ENCODE assay signal across 7 mouse cellular contexts in the genomic region with DNA sequence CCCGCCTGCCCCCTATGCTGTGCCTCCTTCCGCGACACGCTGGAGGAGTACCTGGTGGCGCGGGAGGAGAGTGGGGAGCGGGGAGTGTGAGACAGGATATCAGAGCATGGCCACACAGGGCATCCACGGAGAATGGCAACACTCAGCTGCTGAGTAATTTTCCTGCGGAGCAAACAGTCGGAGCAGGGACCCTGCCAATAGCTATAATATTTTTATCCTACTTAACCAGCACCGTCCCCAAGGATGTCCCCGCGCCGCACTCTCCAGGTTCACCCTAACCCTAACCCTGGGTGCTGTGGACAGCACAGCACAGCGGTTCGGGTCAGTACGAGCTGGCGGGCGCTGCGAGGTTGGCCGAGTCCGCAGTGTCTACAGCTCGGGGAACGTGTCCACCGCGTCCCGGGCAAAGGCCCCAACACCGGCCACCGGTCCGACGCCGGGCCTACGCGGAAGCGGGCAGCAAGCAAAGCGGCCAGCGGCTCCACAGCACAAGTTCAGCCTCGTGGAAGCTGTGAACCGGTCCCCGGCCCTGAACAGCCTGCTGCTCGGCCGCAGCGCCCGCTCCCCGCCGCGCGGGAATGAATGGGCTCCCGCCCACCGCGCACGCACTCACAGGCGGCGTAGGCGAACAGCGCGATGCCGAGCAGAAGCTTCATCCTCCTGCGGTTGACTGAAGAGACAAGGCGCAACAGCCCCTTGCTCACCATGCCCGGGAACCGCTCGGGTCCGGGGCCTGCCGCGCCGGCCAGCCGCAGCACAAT. TPM values are rescaled to one million over a fixed set of nuclear protein-coding genes. Genes with fewer than 3 reads are reported as not detected.
A peak's percentile ranks its signal among the peaks of the same experiment; 100 is the strongest.
DNase-seq lines count a peak whose midpoint lies in the region; ATAC-seq and TF ChIP-seq lines count a peak whose summit lies in the region.

No protein-coding gene starts in this region.

- H3K4me3 ChIP-seq in cortical plate, adult 2 months (ENCODE audit: insufficient read depth, low read length) = peak overlapping the region; percentile 76
- H3K4me3 ChIP-seq in heart, embryonic 13.5 days = peak overlapping the region; percentile 96

- TF ChIP-seq POLR2A in cortical plate, adult 2 months (IDR thresholded peaks at IDR 0.05; ENCODE audit: extremely low read depth, insufficient read depth, low read length) = no peak

- DNase-seq in 3134 (ENCODE audit: extremely low read depth, insufficient read length, low spot score) = peak; percentile 84
- peak; percentile 39 to 47 for DNase-seq in B cell, adult 2 months
- peak; percentile 40 to 48 for DNase-seq in left cerebral cortex, postnatal 36 days (ENCODE audit: low spot score in 2 of 2)
- DNase-seq in spleen, postnatal 4 days (ENCODE audit: low spot score in 2 of 2) = peak; percentile 49 to 83

- intact Hi-C loops in left cerebral cortex, postnatal 36 days (cut with DNase I) = loop anchor here (10.0 kb wide), 3 partner anchors 62 to 288 kb away; a partner anchor contains a TSS

- peak; percentile 47 for ATAC-seq in heart, embryonic 13.5 days (ENCODE audit: extremely low read depth, insufficient number of reproducible peaks, low FRiP score, low TSS enrichment)
- peak; percentile 49 for ATAC-seq in megakaryocyte progenitor cell, adult 5-6 weeks (replicated peaks; ENCODE audit: poor library complexity)

- 0 out of 2 replicates have a peak, but pooled peaks cover 2% of the 10 kb centered on the region for H3K36me3 ChIP-seq in heart, embryonic 13.5 days

- no peak for TF ChIP-seq CTCF in cortical plate, adult 2 months (IDR thresholded peaks at IDR 0.05; ENCODE audit: extremely low read depth, insufficient read depth, low read length)

- H3K27ac ChIP-seq in cortical plate, adult 2 months (ENCODE audit: insufficient read depth, low read length) = peak overlapping the region; percentile 55
- H3K27ac ChIP-seq in heart, embryonic 13.5 days (replicated peaks) = peak overlapping the region; percentile 88

- peak overlapping the region; percentile 91 for H3K9ac ChIP-seq in heart, embryonic 13.5 days

- H3K9me3 ChIP-seq in heart, embryonic 13.5 days = no peaks in the 10 kb centered on the region

- H3K4me2 ChIP-seq in heart, embryonic 13.5 days = peak overlapping the region; percentile 94

- under 1% methylated on average over 68 of the region's 68 CpGs for WGBS in heart, embryonic 13.5 days

- H3K4me1 ChIP-seq in cortical plate, adult 2 months (ENCODE audit: control insufficient read depth, insufficient read depth, low read length) = peaks cover 1% of the 10 kb centered on the region; the same call in 1 of the 2 replicates
- peaks cover 25% of the 10 kb centered on the region for H3K4me1 ChIP-seq in heart, embryonic 13.5 days

- no peaks in the 10 kb centered on the region for H3K27me3 ChIP-seq in heart, embryonic 13.5 days (replicated peaks)

RNA-seq across cellular contexts. Expression of a gene that starts 0.4 kb away (rescaled TPM):
- 45.2 and 49.0 TPM in 2 replicates for polyA plus RNA-seq in cortical plate, adult 2 months (2012; rRNA removed)
- 13.6 and 15.0 TPM in 2 replicates for polyA plus RNA-seq in heart, embryonic 13.5 days (2015; fragmentation: Nextera tagmentation; extraction: Ambion mirVana)
- 10 to 100 TPM; 49.0 to 50.9 TPM for total RNA-seq in left cerebral cortex, postnatal 36 days (2021)
- 28.0 and 32.7 TPM in 2 replicates for total RNA-seq in megakaryocyte progenitor cell, adult 5-6 weeks (2015)
- total RNA-seq in megakaryocyte progenitor cell, adult 5-6 weeks (2017) = 30.7 and 49.6 TPM in 2 replicates

Comparison
In these comparisons a context has a peak if more than half of its experiments do, and no peak if none do; other contexts are left out.
1. Peak in every context shown above with its lines: DNase-seq, ATAC-seq, H3K4me3 ChIP-seq and H3K27ac ChIP-seq.